Mouse (Mus musculus) midbrain, embryonic 16.5 days (tissue): ENCODE data around the gene Olfr651. TPM values are rescaled to one million over a fixed set of nuclear protein-coding genes. Genes with fewer than 3 reads are reported as not detected.
"Not testable (repeated sequence)": the region's sequence is repeated elsewhere in the genome, so short reads cannot be mapped to it uniquely, and the experiment has no call there.

ENCODE experiments used
- ATAC-seq: fragments of 200-750 bp; cut with Nextera tagmentation; 2 replicates; pipeline ENCODE4 v1.8.0; 2017; ENCODE audit warnings: moderate TSS enrichment
- H3K27ac ChIP-seq: fragments of 300-500 bp; sonication (generic); 2 replicates; pipeline ENCODE4 v1.5.1; 2014; ENCODE audit warnings: mild to moderate bottlenecking, low read length, mixed read lengths
- H3K27me3 ChIP-seq: fragments of 300-500 bp; sonication (generic); 2 replicates; pipeline ENCODE4 v1.6.1; 2014; ENCODE audit warnings: low read depth, low read length, mixed read lengths; ENCODE audit not compliant: control insufficient read depth, insufficient read depth
- H3K36me3 ChIP-seq: fragments of 300-500 bp; sonication (generic); 2 replicates; pipeline ENCODE4 v1.6.1; 2014; ENCODE audit warnings: mild to moderate bottlenecking, low read length, moderate library complexity, mixed read lengths; ENCODE audit not compliant: control insufficient read depth, insufficient read depth
- H3K4me1 ChIP-seq: fragments of 300-500 bp; sonication (generic); 2 replicates; pipeline ENCODE4 v1.6.1; 2014; ENCODE audit warnings: mild to moderate bottlenecking, low read length, mixed read lengths; ENCODE audit not compliant: control insufficient read depth, insufficient read depth
- H3K4me2 ChIP-seq: fragments of 300-500 bp; sonication (generic); 2 replicates; pipeline ENCODE4 v1.6.1; 2014; ENCODE audit warnings: mild to moderate bottlenecking, low read length, mixed read lengths
- H3K4me3 ChIP-seq: fragments of 300-500 bp; sonication (generic); 2 replicates; pipeline ENCODE4 v1.5.1; 2014; ENCODE audit warnings: low read depth, mild to moderate bottlenecking, low read length, moderate library complexity, mixed read lengths
- H3K9ac ChIP-seq: fragments of 300-500 bp; sonication (generic); 2 replicates; pipeline ENCODE4 v1.6.1; 2014; ENCODE audit warnings: low read depth, low read length, mixed read lengths
- H3K9me3 ChIP-seq: fragments of 300-500 bp; sonication (generic); replicated peaks from 2 replicates; pipeline ENCODE4 v1.6.1; 2014; ENCODE audit warnings: mild to moderate bottlenecking, low read length, mixed read lengths; ENCODE audit not compliant: control insufficient read depth, poor library complexity, severe bottlenecking
- WGBS: fragments of 180-500 bp; shearing (Covaris S2); extraction: QIAGEN DNeasy Blood & Tissue Kit; methylation state at CpG from one replicate; pipeline ENCODE4 v1.1.7; 2014; 5-methylcytosine and 5-hydroxymethylcytosine counted together
- polyA plus RNA-seq: library from polyadenylated mRNA; unstranded; fragments of >200 nt; fragmentation: Nextera tagmentation; extraction: Ambion mirVana; gene quantifications from 2 replicates; pipeline ENCODE4 v1.2.1, GENCODE M21; 2015

Olfr651 gene
- not detected in 2 replicates for polyA plus RNA-seq

- no peaks in the 10 kb centered on the region for H3K36me3 ChIP-seq
- H3K4me3 ChIP-seq = no peak within 1 kb of the TSS
- no peaks in the 10 kb centered on the region for H3K27me3 ChIP-seq
- H3K4me1 ChIP-seq = no peaks in the 10 kb centered on the region
- H3K9ac ChIP-seq = no peak within 1 kb of the TSS
- no peak within 1 kb of the TSS for H3K4me2 ChIP-seq
- 83% methylated on average over 5 of the region's 5 CpGs for WGBS
- H3K27ac ChIP-seq = no peak within 1 kb of the TSS
- H3K9me3 ChIP-seq = no peaks in the 10 kb centered on the region
- no peak for ATAC-seq
Observed at GRCm38 (mm10) chr7:104549833-104550232, at the start of gene Olfr651. Olfr651 (plus strand) TSS chr7:104550133.

- H3K9me3 ChIP-seq, H3K9ac ChIP-seq, H3K4me3 ChIP-seq, H3K27me3 ChIP-seq, H3K36me3 ChIP-seq, H3K27ac ChIP-seq, H3K4me2 ChIP-seq, ATAC-seq, H3K4me1 ChIP-seq: not testable (repeated sequence)
- 74% methylated on average over 6 of the region's 6 CpGs for WGBS
Observed at GRCm38 (mm10) chr7:104501186-104501585, 48.7 kb upstream of the Olfr651 start.

- Histone ChIP-seq H3K27ac (no peak overlapping the region), H3K36me3 (no peaks in the 10 kb centered on the region), H3K4me1 (no peaks in the 10 kb centered on the region), H3K9ac (peak overlapping the region; percentile 62), H3K4me2 (peak overlapping the region; percentile 58), H3K27me3 (no peaks in the 10 kb centered on the region), H3K4me3 (peak overlapping the region; percentile 52), H3K9me3 (no peaks in the 10 kb centered on the region)
- peak; percentile 97 for ATAC-seq
- WGBS = 2% methylated on average over 44 of the region's 59 CpGs
Observed at GRCm38 (mm10) chr7:104501589-104502371, 48.2 kb upstream of the Olfr651 start.

DNA sequence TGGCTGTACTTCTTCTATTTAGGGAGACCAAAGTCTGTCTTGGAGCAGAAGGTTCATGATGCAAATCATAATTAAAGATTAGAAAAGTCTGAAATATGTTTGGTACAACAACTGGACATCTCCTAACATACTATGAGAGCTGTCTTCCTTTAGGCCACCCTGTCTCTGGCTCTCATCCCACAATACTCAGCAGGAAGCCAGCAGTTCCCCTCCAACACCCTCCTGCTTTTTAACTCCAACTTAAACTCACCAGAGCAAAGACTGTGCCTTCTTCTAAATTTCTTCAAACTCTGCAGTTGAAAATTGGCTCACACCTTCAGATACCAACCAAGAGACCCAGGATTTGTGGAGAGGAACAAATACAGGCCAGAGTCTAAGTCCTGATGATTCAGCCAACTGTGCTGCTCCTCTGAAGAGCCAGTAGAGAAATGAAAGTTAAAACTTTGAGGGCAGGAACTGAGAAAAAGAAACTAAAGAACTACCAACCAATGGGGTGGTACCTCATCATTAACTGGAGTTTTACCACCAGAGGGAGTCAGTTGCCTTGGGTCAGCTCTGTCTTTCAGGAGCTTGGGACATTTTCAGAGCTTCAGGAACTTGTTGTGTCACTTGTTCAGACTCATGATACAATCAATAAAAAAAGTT, 42.4 kb upstream of the Olfr651 start, which contains the start of gene Trim30d:
Gene Trim30d (minus strand): TSS at position 429 of the 645 bp plus-strand sequence.
- H3K4me1 ChIP-seq, H3K36me3 ChIP-seq, H3K27ac ChIP-seq, ATAC-seq, H3K9ac ChIP-seq, H3K27me3 ChIP-seq, H3K4me2 ChIP-seq, H3K9me3 ChIP-seq, H3K4me3 ChIP-seq: not testable (repeated sequence)

GRCm38 (mm10) chr7:104552700-104553099, 2.8 kb downstream of the Olfr651 start:
- Histone ChIP-seq H3K9ac (no peak overlapping the region), H3K4me1 (no peaks in the 10 kb centered on the region), H3K4me3 (no peak overlapping the region), H3K9me3 (no peaks in the 10 kb centered on the region), H3K27me3 (no peaks in the 10 kb centered on the region), H3K4me2 (no peak overlapping the region), H3K27ac (no peak overlapping the region), H3K36me3 (no peaks in the 10 kb centered on the region)
- 82% methylated on average over 1 of the region's 1 CpGs for WGBS
- ATAC-seq = no peak

DNA sequence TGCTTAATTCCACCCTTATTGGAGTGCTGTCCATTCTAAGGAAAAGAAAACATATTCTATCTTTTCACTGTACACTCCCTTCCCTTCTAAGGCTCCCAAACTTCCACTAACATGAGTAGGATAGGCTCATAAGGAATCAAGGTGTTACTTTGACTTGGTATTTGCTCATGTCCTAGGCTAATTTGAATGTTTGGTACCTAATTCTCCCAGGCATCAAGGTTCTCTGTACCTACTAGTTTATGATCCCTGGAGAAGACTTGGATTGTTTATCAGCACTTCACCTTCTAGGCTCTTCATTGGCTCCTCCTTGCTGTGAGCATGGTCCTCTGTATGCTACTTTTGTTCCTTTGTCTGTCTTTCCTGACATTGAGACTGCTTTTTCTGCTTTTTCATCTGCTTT, 10.7 kb downstream of the Olfr651 start, which contains the start of gene Olfr652:
Gene Olfr652 (plus strand): TSS at position 301 of the 400 bp plus-strand sequence.
- no peak within 1 kb of the TSS for H3K4me2 ChIP-seq
- no peak for ATAC-seq
- H3K27me3 ChIP-seq = no peaks in the 10 kb centered on the region
- H3K36me3 ChIP-seq = no peaks in the 10 kb centered on the region
- no peak within 1 kb of the TSS for H3K4me3 ChIP-seq
- H3K4me1 ChIP-seq = no peaks in the 10 kb centered on the region
- H3K9me3 ChIP-seq = no peaks in the 10 kb centered on the region
- H3K27ac ChIP-seq = no peak within 1 kb of the TSS
- no peak within 1 kb of the TSS for H3K9ac ChIP-seq

- no peak for ATAC-seq
- Histone ChIP-seq H3K9me3 (no peaks in the 10 kb centered on the region), H3K4me3 (no peak within 1 kb of the TSS), H3K4me1 (no peaks in the 10 kb centered on the region), H3K36me3 (no peaks in the 10 kb centered on the region), H3K4me2 (no peak within 1 kb of the TSS), H3K27me3 (no peaks in the 10 kb centered on the region), H3K27ac (no peak within 1 kb of the TSS), H3K9ac (no peak within 1 kb of the TSS)
- WGBS = 81% methylated on average over 2 of the region's 2 CpGs
Observed at GRCm38 (mm10) chr7:104577014-104577413, 27.1 kb downstream of the Olfr651 start, which contains the start of gene Olfr653. Olfr653 (plus strand) TSS chr7:104577314.

GRCm38 (mm10) chr7:104580846-104581245, 30.9 kb downstream of the Olfr651 start:
- no peaks in the 10 kb centered on the region for H3K9me3 ChIP-seq
- no peaks in the 10 kb centered on the region for H3K27me3 ChIP-seq
- H3K4me1 ChIP-seq = no peaks in the 10 kb centered on the region
- no peak overlapping the region for H3K4me2 ChIP-seq
- WGBS = 91% methylated on average over 4 of the region's 4 CpGs
- no peak overlapping the region for H3K4me3 ChIP-seq
- ATAC-seq = no peak
- H3K36me3 ChIP-seq = no peaks in the 10 kb centered on the region
- H3K9ac ChIP-seq = no peak overlapping the region
- H3K27ac ChIP-seq = no peak overlapping the region

GRCm38 (mm10) chr7:104581429-104581828, 31.5 kb downstream of the Olfr651 start:
- WGBS = 93% methylated on average over 4 of the region's 4 CpGs
- Histone ChIP-seq H3K4me1 (no peaks in the 10 kb centered on the region), H3K27ac (no peak overlapping the region), H3K9ac (no peak overlapping the region), H3K4me2 (no peak overlapping the region), H3K4me3 (no peak overlapping the region), H3K36me3 (no peaks in the 10 kb centered on the region), H3K27me3 (no peaks in the 10 kb centered on the region), H3K9me3 (no peaks in the 10 kb centered on the region)
- no peak for ATAC-seq
